Mouse (Mus musculus): Measurements from ENCODE around the gene Rai1.

GRCm38 (mm10) chr11:60231326-60231725, 126.5 kb downstream of the Rai1 start:
- TF ChIP-seq USF1 (IDR thresholded peaks at IDR 0.05; ENCODE audit: low read depth, low read length) (no peak), MAZ (IDR thresholded peaks at IDR 0.05; ENCODE audit: low read depth, low read length) (no peak), TAL1 (IDR thresholded peaks at IDR 0.05; ENCODE audit: low read length) (no peak), MEF2A (IDR thresholded peaks at IDR 0.05; ENCODE audit: extremely low read depth, insufficient replicate concordance, low read depth, low read length, poor library complexity, severe bottlenecking) (no peak), CTCF (IDR thresholded peaks at IDR 0.05 in 2 of 3, conservative IDR thresholded peaks at IDR 0.05 in 1 of 3; ENCODE audit: control insufficient read depth in 1 of 3, insufficient read depth in 1 of 3, low read depth in 2 of 3, low read length in 3 of 3, poor library complexity in 1 of 3, severe bottlenecking in 1 of 3) (no peak), ELF1 (IDR thresholded peaks at IDR 0.05; ENCODE audit: low read depth, low read length) (no peak)

Measured in MEL (cell line).